Mouse (Mus musculus) cortical plate, adult 2 months (tissue): ENCODE data around the gene Neurod6. TPM values are rescaled to one million over a fixed set of nuclear protein-coding genes. Genes with fewer than 3 reads are reported as not detected.
"Not testable (repeated sequence)": the region's sequence is repeated elsewhere in the genome, so short reads cannot be mapped to it uniquely, and the experiment has no call there.

Source experiments
- H3K27ac ChIP-seq: fragments of 200-500 bp; 2 replicates; pipeline ENCODE4 v1.5.1; 2012; ENCODE audit warnings: low read length, control low read depth, inconsistent platforms; ENCODE audit not compliant: insufficient read depth
- H3K4me1 ChIP-seq: fragments of 200-500 bp; 2 replicates; pipeline ENCODE4 v1.6.1; 2011; ENCODE audit warnings: low read length; ENCODE audit not compliant: control insufficient read depth, insufficient read depth
- H3K4me3 ChIP-seq: fragments of 200-500 bp; 2 replicates; pipeline ENCODE4 v1.5.1; 2011; ENCODE audit warnings: mild to moderate bottlenecking, low read length, control low read depth; ENCODE audit not compliant: insufficient read depth
- CTCF ChIP-seq: fragments of 200-500 bp; IDR thresholded peaks from 2 replicates; pipeline ENCODE4 v1.5.1; 2011; ENCODE audit warnings: mild to moderate bottlenecking, control low read depth, low read length; ENCODE audit not compliant: insufficient read depth; ENCODE audit errors: extremely low read depth
- POLR2A ChIP-seq: fragments of 200-500 bp; IDR thresholded peaks from 2 replicates; pipeline ENCODE4 v1.6.1; 2011; ENCODE audit warnings: mild to moderate bottlenecking, low read length, control low read depth; ENCODE audit not compliant: insufficient read depth; ENCODE audit errors: extremely low read depth
- polyA plus RNA-seq: library from polyadenylated mRNA; depleted of rRNA; stranded (reverse); fragments of >200 nt; gene quantifications from 2 replicates; pipeline ENCODE4 v1.2.3, GENCODE M21; 2012; rRNA removed

The Neurod6 gene
- polyA plus RNA-seq = 57.1 and 76.8 TPM in 2 replicates

GRCm38 (mm10) chr6:55680974-55681373 is at the start of gene Neurod6:
Neurod6 (minus strand) TSS chr6:55681263.
- peak within 1 kb of the TSS; percentile 55 for H3K4me3 ChIP-seq
- peak within 1 kb of the TSS; percentile 90 for H3K27ac ChIP-seq
- peak; percentile 94 for TF ChIP-seq POLR2A
- TF ChIP-seq CTCF = no peak
- H3K4me1 ChIP-seq = no peaks in the 10 kb centered on the region

GRCm38 (mm10) chr6:55717209-55717608 is 36.1 kb upstream of the Neurod6 start:
- no peaks in the 10 kb centered on the region for H3K4me1 ChIP-seq
- no peak overlapping the region for H3K27ac ChIP-seq
- no peak overlapping the region for H3K4me3 ChIP-seq
- TF ChIP-seq CTCF (peak; percentile 76), POLR2A (no peak)

- no peak overlapping the region for H3K4me3 ChIP-seq
- H3K27ac ChIP-seq = no peak overlapping the region
- no peaks in the 10 kb centered on the region for H3K4me1 ChIP-seq
- TF ChIP-seq POLR2A = no peak
- no peak for TF ChIP-seq CTCF
These were observed 34.4 kb upstream of the Neurod6 start for GRCm38 (mm10) chr6:55715446-55715845.

- H3K27ac ChIP-seq, H3K4me1 ChIP-seq, H3K4me3 ChIP-seq: not testable (repeated sequence)
These were observed 29.9 kb upstream of the Neurod6 start for GRCm38 (mm10) chr6:55710913-55711312.

- H3K4me3 ChIP-seq = no peak overlapping the region
These were observed 23.7 kb upstream of the Neurod6 start for GRCm38 (mm10) chr6:55704759-55705104.

GRCm38 (mm10) chr6:55704061-55704758 is 23.1 kb upstream of the Neurod6 start:
- no peaks in the 10 kb centered on the region for H3K4me1 ChIP-seq
- H3K4me3 ChIP-seq = no peak overlapping the region
- TF ChIP-seq POLR2A = no peak
- no peak for TF ChIP-seq CTCF
- no peak overlapping the region for H3K27ac ChIP-seq

More at GRCm38 (mm10) chr6:55704759-55705104, 23.7 kb upstream of the Neurod6 start:
- no peak overlapping the region for H3K27ac ChIP-seq
- TF ChIP-seq POLR2A = no peak
- no peak for TF ChIP-seq CTCF
- no peaks in the 10 kb centered on the region for H3K4me1 ChIP-seq

GRCm38 (mm10) chr6:55700392-55701386 is 19.6 kb upstream of the Neurod6 start:
- H3K4me3 ChIP-seq = no peak overlapping the region
- no peak overlapping the region for H3K27ac ChIP-seq
- TF ChIP-seq POLR2A = no peak
- TF ChIP-seq CTCF = no peak
- H3K4me1 ChIP-seq = no peaks in the 10 kb centered on the region

- Histone ChIP-seq H3K27ac (no peak overlapping the region), H3K4me3 (no peak overlapping the region), H3K4me1 (no peaks in the 10 kb centered on the region)
- TF ChIP-seq CTCF (no peak), POLR2A (no peak)
These were observed 9.0 kb upstream of the Neurod6 start for GRCm38 (mm10) chr6:55690015-55690531.

- Histone ChIP-seq H3K4me3 (no peak overlapping the region), H3K4me1 (no peaks in the 10 kb centered on the region), H3K27ac (peak overlapping the region; percentile 93; the same call in 1 of the 2 replicates)
- TF ChIP-seq CTCF (no peak), POLR2A (no peak)
These were observed 2.4 kb upstream of the Neurod6 start for GRCm38 (mm10) chr6:55683506-55683905.

- Histone ChIP-seq H3K4me3 (peak overlapping the region; percentile 55; the same call in 1 of the 2 replicates), H3K27ac (no peak overlapping the region)
- no peak for TF ChIP-seq CTCF
- TF ChIP-seq POLR2A = no peak
These were observed 1.8 kb upstream of the Neurod6 start for GRCm38 (mm10) chr6:55682886-55683285.

More at GRCm38 (mm10) chr6:55682886-55683285, 1.8 kb upstream of the Neurod6 start:
- no peaks in the 10 kb centered on the region for H3K4me1 ChIP-seq
